Comparison of ENCODE assay signal across 14 mouse cellular contexts in genomic region chr2:165296571-165296970, GRCm38 (mm10). TPM values are rescaled to one million over a fixed set of nuclear protein-coding genes. Genes with fewer than 3 reads are reported as not detected.
DNase-seq lines count a peak whose midpoint lies in the region; ATAC-seq and TF ChIP-seq lines count a peak whose summit lies in the region.
"Had no signal": no experiment of that assay in that cellular context is flagged by ENCODE, and none has a peak within 500 bp of the region (broad histone marks: within the 10 kb centered on the region; RNA-seq: fewer than 3 reads in every experiment).

No protein-coding gene starts in this region.

- TF ChIP-seq CTCF in cerebellum, adult 2 months (IDR thresholded peaks at IDR 0.05; ENCODE audit: borderline replicate concordance, insufficient read depth, low read depth, low read length), result no peak

- 0 out of 2 replicates have a peak overlapping the region, but pooled peaks have one; percentile 1 for H3K9ac ChIP-seq in intestine, embryonic 16.5 days (ENCODE audit: low read depth, low read length)
- H3K9ac ChIP-seq in intestine, embryonic 15.5 days, result no peak overlapping the region
- H3K9ac ChIP-seq: embryonic facial prominence, embryonic 12.5 days had no signal

- no peak overlapping the region for H3K4me2 ChIP-seq in intestine, embryonic 16.5 days (ENCODE audit: low read depth, low read length)
- H3K4me2 ChIP-seq in intestine, embryonic 15.5 days (replicated peaks), result no peak overlapping the region
- H3K4me2 ChIP-seq: embryonic facial prominence, embryonic 12.5 days had no signal

- no peak overlapping the region for H3K4me3 ChIP-seq in intestine, embryonic 16.5 days (ENCODE audit: low read length)
- H3K4me3 ChIP-seq in intestine, embryonic 15.5 days (replicated peaks), result no peak overlapping the region
- no peak overlapping the region for H3K4me3 ChIP-seq in cerebellum, adult 2 months (replicated peaks; ENCODE audit: insufficient read depth, low read depth, low read length)
- H3K4me3 ChIP-seq: embryonic facial prominence, embryonic 12.5 days had no signal

- no peak for TF ChIP-seq POLR2A in cerebellum, adult 2 months (IDR thresholded peaks at IDR 0.05; ENCODE audit: borderline replicate concordance, insufficient read depth, low read length)

- H3K27me3 ChIP-seq in intestine, embryonic 16.5 days (replicated peaks; ENCODE audit: control insufficient read depth, insufficient read depth, low read length), result no peaks in the 10 kb centered on the region
- H3K27me3 ChIP-seq in intestine, embryonic 15.5 days (replicated peaks), result no peaks in the 10 kb centered on the region
- H3K27me3 ChIP-seq in cerebellum, adult 2 months (ENCODE audit: control insufficient read depth, insufficient read depth, low read length), result no peaks in the 10 kb centered on the region
- H3K27me3 ChIP-seq: embryonic facial prominence, embryonic 12.5 days had no signal

- 88% methylated on average over 18 of the region's 18 CpGs for WGBS in intestine, embryonic 16.5 days
- WGBS in intestine, embryonic 15.5 days, result 86% methylated on average over 18 of the region's 18 CpGs
- WGBS in cerebellum, adult 2 months, result 68% methylated on average over 18 of the region's 18 CpGs

- no peaks in the 10 kb centered on the region; the same call in 1 of the 2 replicates for H3K4me1 ChIP-seq in intestine, embryonic 16.5 days (ENCODE audit: control insufficient read depth, insufficient read depth, low read length)
- H3K4me1 ChIP-seq in intestine, embryonic 15.5 days (replicated peaks), result no peaks in the 10 kb centered on the region
- H3K4me1 ChIP-seq in cerebellum, adult 2 months (ENCODE audit: control insufficient read depth, insufficient read depth, low read length), result peaks cover 23% of the 10 kb centered on the region
- H3K4me1 ChIP-seq: embryonic facial prominence, embryonic 12.5 days had no signal

- peak; percentile 59 to 86 for DNase-seq in adrenal gland, adult (ENCODE audit: inconsistent age in 2 of 2, low spot score in 1 of 2)
- DNase-seq in adrenal gland, postnatal 14 days, result peak; percentile 81
- DNase-seq in kidney, postnatal 10 days, result peak; percentile 44
- DNase-seq in right cerebral cortex, postnatal 10 days (ENCODE audit: low spot score in 2 of 2), result no peak
- no peak for DNase-seq in cerebellum, adult 2 months
- DNase-seq: liver; lung, adult 18-20 months; midbrain, embryonic 14.5 days; right cerebral cortex, postnatal 4 days; thymus, adult 2 months had no signal

- peak overlapping the region; percentile 57; the same call in 1 of the 2 replicates for H3K27ac ChIP-seq in intestine, embryonic 16.5 days (ENCODE audit: low read length)
- H3K27ac ChIP-seq in intestine, embryonic 15.5 days, result no peak overlapping the region
- H3K27ac ChIP-seq in cerebellum, adult 2 months (ENCODE audit: insufficient read depth, low read length), result no peak overlapping the region
- H3K27ac ChIP-seq: embryonic facial prominence, embryonic 12.5 days; macrophage had no signal

- no peaks in the 10 kb centered on the region for H3K9me3 ChIP-seq in intestine, embryonic 16.5 days (ENCODE audit: control insufficient read depth, low read length)
- no peaks in the 10 kb centered on the region for H3K9me3 ChIP-seq in intestine, embryonic 15.5 days
- H3K9me3 ChIP-seq: embryonic facial prominence, embryonic 12.5 days had no signal

- no peak for ATAC-seq in intestine, embryonic 16.5 days
- no peak for ATAC-seq in intestine, embryonic 15.5 days

- H3K36me3 ChIP-seq in intestine, embryonic 16.5 days (ENCODE audit: control insufficient read depth, insufficient read depth, low read length), result peaks cover 22% of the 10 kb centered on the region
- peaks cover 44% of the 10 kb centered on the region for H3K36me3 ChIP-seq in intestine, embryonic 15.5 days

RNA-seq across cellular contexts. Expression of gene Slc35c2, which starts 8.9 kb away (rescaled TPM):
- polyA plus RNA-seq in intestine, embryonic 16.5 days (2015; fragmentation: Nextera tagmentation; extraction: Ambion mirVana), result 135 and 154 TPM in 2 replicates
- 83.6 and 98.3 TPM in 2 replicates for polyA plus RNA-seq in intestine, embryonic 15.5 days (2015; fragmentation: Nextera tagmentation; extraction: Ambion mirVana)
- total RNA-seq in adrenal gland, postnatal 14 days (2021), result 32.8 and 36.4 TPM in 2 replicates
- polyA plus RNA-seq in cerebellum, adult 2 months (2012; rRNA removed), result 78.2 and 84.0 TPM in 2 replicates

RNA-seq across cellular contexts. Expression of gene Elmo2, which starts 29.7 kb away (rescaled TPM):
- 63.5 and 67.2 TPM in 2 replicates for polyA plus RNA-seq in intestine, embryonic 16.5 days (2015; fragmentation: Nextera tagmentation; extraction: Ambion mirVana)
- 58.1 and 63.0 TPM in 2 replicates for polyA plus RNA-seq in intestine, embryonic 15.5 days (2015; fragmentation: Nextera tagmentation; extraction: Ambion mirVana)
- total RNA-seq in adrenal gland, postnatal 14 days (2021), result 26.2 and 27.8 TPM in 2 replicates
- polyA plus RNA-seq in cerebellum, adult 2 months (2012; rRNA removed), result 187 and 208 TPM in 2 replicates

Comparison
In these comparisons a context has a peak if more than half of its experiments do, and no peak if none do; other contexts are left out.
1. DNase-seq: peak in adrenal gland, adult (2 of 2), adrenal gland, postnatal 14 days (single experiment) and kidney, postnatal 10 days (single experiment); none in right cerebral cortex, postnatal 10 days (0 of 2) and cerebellum, adult 2 months (0 of 2).